Mouse (Mus musculus) stomach, embryonic 14.5 days (tissue): ENCODE measurements around the gene Cd27. TPM values are rescaled to one million over a fixed set of nuclear protein-coding genes. Genes with fewer than 3 reads are reported as not detected.

Source experiments
- ATAC-seq: fragments of 200-750 bp; cut with Nextera tagmentation; 2 replicates; pipeline ENCODE4 v1.8.0; 2017; ENCODE audit warnings: low read depth, moderate TSS enrichment; ENCODE audit not compliant: insufficient number of reproducible peaks, insufficient read depth, low FRiP score
- H3K27ac ChIP-seq: fragments of 300-500 bp; sonication (generic); 2 replicates; pipeline ENCODE4 v1.5.1; 2014; ENCODE audit warnings: mild to moderate bottlenecking, low read length, moderate library complexity, mixed read lengths
- H3K27me3 ChIP-seq: fragments of 300-500 bp; sonication (generic); 2 replicates; pipeline ENCODE4 v1.6.1; 2014; ENCODE audit warnings: low read length, control low read depth, mixed read lengths; ENCODE audit not compliant: control insufficient read depth, insufficient read depth
- H3K36me3 ChIP-seq: fragments of 300-500 bp; sonication (generic); 2 replicates; pipeline ENCODE4 v1.6.1; 2014; ENCODE audit warnings: mild to moderate bottlenecking, control low read depth, low read length, moderate library complexity, mixed read lengths; ENCODE audit not compliant: control insufficient read depth, insufficient read depth
- H3K4me1 ChIP-seq: fragments of 300-500 bp; sonication (generic); 2 replicates; pipeline ENCODE4 v1.6.1; 2014; ENCODE audit warnings: low read length, control low read depth, mixed read lengths; ENCODE audit not compliant: control insufficient read depth, insufficient read depth
- H3K4me2 ChIP-seq: fragments of 300-500 bp; sonication (generic); replicated peaks from 2 replicates; pipeline ENCODE4 v1.6.1; 2014; ENCODE audit warnings: low read depth, low read length, control low read depth
- H3K4me3 ChIP-seq: fragments of 300-500 bp; sonication (generic); 2 replicates; pipeline ENCODE4 v1.5.1; 2014; ENCODE audit warnings: low read depth, low read length, control low read depth
- H3K9ac ChIP-seq: fragments of 300-500 bp; sonication (generic); replicated peaks from 2 replicates; pipeline ENCODE4 v1.6.1; 2014; ENCODE audit warnings: low read depth, mild to moderate bottlenecking, control low read depth, low read length, moderate library complexity, mixed read lengths
- H3K9me3 ChIP-seq: fragments of 300-500 bp; sonication (generic); 2 replicates; pipeline ENCODE4 v1.6.1; 2016; ENCODE audit warnings: low read depth, low read length, control low read depth; ENCODE audit not compliant: control insufficient read depth
- WGBS: fragments of 180-500 bp; shearing (Covaris S2); extraction: QIAGEN DNeasy Blood & Tissue Kit; methylation state at CpG from one replicate; pipeline ENCODE4 v1.1.7; 2014; 5-methylcytosine and 5-hydroxymethylcytosine counted together
- polyA plus RNA-seq: library from polyadenylated mRNA; unstranded; fragments of >200 nt; fragmentation: Nextera tagmentation; extraction: Ambion mirVana; gene quantifications from 2 replicates; pipeline ENCODE4 v1.2.1, GENCODE M21; 2014

Gene Cd27
- polyA plus RNA-seq, 1 experiment from 2014 or later: 3.1 TPM

DNA sequence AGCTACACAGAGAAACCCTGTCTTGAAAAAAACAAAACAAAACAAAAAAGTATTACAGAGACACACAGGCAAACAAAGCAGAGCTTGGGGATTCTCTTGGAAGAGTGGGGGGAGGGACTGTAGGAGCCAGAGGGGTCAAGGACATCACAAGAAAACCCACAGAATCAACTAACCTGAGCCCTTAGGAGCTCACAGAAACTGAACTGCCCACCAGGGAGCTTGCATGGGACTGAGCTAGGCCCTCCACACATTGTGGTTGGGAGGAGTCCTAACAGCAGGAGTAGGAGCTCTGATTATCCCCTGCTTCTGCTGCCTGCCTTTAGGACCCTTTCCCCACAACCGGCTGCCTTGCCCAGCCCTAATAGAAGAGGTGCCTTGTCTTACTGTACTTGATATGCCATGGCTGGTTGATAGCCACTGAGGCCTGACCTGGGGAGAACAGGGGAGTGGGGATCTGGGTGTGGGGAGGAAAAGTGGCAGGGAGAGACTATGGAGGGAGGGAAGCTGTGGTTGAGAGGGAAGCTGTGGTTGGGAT, 41.2 kb downstream of the Cd27 start:
- Histone ChIP-seq H3K36me3 (peaks cover 16% of the 10 kb centered on the region; the same call in 1 of the 2 replicates), H3K9ac (no peak overlapping the region), H3K4me2 (no peak overlapping the region), H3K9me3 (no peaks in the 10 kb centered on the region), H3K27me3 (no peaks in the 10 kb centered on the region), H3K27ac (no peak overlapping the region), H3K4me1 (peaks cover 3% of the 10 kb centered on the region; the same call in 1 of the 2 replicates), H3K4me3 (no peak overlapping the region)
- WGBS: 39% methylated on average over 1 of the region's 1 CpGs
- no peak for ATAC-seq

DNA sequence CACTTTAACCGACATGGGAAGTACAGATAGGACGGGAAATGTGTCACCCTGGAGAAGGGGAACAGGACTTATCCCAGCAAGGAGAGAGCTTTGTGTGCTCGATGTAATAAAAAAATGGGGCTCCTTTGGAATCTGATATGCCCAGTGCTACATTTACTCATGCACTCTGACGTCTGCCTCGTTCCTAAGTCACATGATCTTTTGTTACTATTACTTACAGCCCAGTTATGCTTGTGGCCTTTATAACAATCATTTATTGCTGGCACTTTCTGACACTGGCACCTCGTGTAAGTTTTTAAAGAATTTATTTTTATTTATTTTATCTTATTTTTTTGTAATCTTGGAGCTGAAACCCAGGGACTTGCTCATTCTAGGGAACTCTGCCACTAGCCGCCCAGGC, 43.4 kb downstream of the Cd27 start:
- ATAC-seq: no peak
- H3K36me3 ChIP-seq: peaks cover 28% of the 10 kb centered on the region
- no peaks in the 10 kb centered on the region for H3K9me3 ChIP-seq
- no peak overlapping the region for H3K4me3 ChIP-seq
- H3K27ac ChIP-seq: no peak overlapping the region
- 55% methylated on average over 7 of the region's 7 CpGs for WGBS
- H3K9ac ChIP-seq: no peak overlapping the region
- H3K4me2 ChIP-seq: no peak overlapping the region
- peaks cover 3% of the 10 kb centered on the region; the same call in 1 of the 2 replicates for H3K4me1 ChIP-seq
- H3K27me3 ChIP-seq: no peaks in the 10 kb centered on the region

DNA sequence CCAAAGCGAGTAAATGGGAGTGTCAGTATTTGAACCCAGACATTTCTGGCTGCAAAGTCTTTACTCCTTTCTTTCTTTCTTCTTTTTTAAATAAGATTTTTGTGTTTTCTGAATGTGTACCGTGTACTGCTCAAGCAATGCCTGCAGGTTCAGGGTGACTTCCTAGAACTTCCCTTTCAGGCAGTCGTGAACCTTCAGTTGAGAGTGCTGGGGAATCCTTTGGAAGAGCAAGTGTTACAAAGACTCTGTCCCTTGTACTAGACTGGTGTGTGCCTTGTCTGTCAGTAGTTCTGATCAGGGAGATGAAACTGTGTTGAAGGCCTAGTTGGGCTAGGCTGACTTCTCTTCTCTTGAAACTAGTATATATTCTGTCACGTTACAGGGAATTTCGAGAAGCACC, 44.0 kb downstream of the Cd27 start:
- Histone ChIP-seq H3K4me1 (peaks cover 3% of the 10 kb centered on the region; the same call in 1 of the 2 replicates), H3K9me3 (no peaks in the 10 kb centered on the region), H3K4me2 (peak overlapping the region; percentile 94), H3K27me3 (no peaks in the 10 kb centered on the region), H3K9ac (peak overlapping the region; percentile 69), H3K27ac (peak overlapping the region; percentile 96), H3K4me3 (peak overlapping the region; percentile 55), H3K36me3 (peaks cover 32% of the 10 kb centered on the region)
- 37% methylated on average over 5 of the region's 5 CpGs for WGBS
- no peak for ATAC-seq

DNA sequence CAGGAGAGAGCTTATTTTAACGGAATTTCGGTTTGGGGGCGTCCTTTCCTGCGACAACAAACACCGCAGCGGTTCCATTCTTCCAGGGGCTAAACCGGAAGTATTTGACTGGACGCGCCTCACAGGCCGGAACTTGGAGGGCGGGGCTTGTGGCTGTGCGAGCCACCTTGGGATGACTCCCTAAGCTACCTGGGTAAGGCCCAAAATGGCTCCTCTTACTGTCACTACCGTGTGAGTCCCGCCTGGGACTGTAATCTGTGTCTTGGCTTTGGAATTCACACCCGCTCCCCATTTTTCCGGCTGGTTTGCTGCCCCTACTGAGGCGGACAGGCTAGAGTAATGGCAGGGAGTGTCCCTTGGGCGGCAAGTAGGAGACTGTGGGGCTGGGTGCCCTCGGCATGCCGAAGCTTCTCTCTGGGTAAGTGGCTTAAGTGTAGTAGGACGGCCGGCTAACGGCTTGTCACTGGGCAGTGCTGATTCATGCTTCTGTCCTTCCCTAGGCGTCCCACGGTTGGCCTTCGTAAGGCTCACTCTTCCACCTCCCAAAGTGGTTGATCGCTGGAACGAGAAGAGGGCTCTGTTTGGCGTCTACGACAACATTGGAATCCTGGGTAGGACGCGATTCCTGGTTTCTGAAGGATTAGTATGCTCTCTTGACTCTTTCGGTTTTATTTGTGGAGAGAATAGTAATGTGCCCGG, 44.6 kb downstream of the Cd27 start:
- Histone ChIP-seq H3K9me3 (no peaks in the 10 kb centered on the region), H3K27ac (peak overlapping the region; percentile 96), H3K4me1 (peaks cover 3% of the 10 kb centered on the region; the same call in 1 of the 2 replicates), H3K36me3 (peaks cover 39% of the 10 kb centered on the region), H3K4me3 (peak overlapping the region; percentile 55), H3K27me3 (no peaks in the 10 kb centered on the region), H3K9ac (peak overlapping the region; percentile 69), H3K4me2 (peak overlapping the region; percentile 94)
- WGBS: under 1% methylated on average over 34 of the region's 34 CpGs
- peak; percentile 92 for ATAC-seq

DNA sequence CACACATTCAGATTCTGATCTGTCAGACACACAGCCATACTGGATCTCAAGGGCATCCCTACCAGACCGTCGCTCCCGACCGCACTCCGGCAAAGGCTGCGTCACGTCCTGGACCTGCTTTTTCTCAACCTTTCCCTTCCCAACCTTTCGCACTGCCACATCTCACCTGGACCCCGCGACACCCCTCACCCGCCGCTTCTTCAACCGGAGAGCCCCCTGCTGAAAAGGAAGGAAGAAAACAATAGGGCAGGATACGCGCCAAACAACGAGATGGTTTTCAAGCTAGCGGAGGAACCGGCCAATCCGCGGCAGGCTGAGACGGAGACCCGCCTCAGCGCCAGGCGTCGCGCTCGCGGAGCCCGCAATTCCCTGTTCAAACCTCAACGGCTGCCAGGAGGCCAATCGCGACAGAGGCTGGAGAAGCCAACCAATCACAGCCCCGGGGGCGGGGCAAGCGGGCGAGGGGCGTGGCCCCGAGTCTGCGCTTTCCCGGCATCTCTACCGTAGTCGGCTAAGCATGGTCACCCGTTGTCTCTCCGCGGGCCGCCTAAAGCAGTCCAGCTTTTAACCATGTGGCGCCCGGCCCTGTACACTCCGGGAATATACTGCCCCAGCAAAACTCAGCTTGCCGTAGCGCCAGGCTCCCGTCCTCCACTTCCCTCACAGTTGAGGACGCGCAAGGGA, 45.3 kb downstream of the Cd27 start, which contains the start of the genes Ncapd2 and Mrpl51:
Gene Ncapd2, minus strand, starts transcription at position 370 of the 684 bp plus-strand sequence.
Gene Mrpl51, plus strand, starts transcription at position 470 of the 684 bp plus-strand sequence.
- Histone ChIP-seq H3K27me3 (no peaks in the 10 kb centered on the region), H3K4me1 (peaks cover 3% of the 10 kb centered on the region; the same call in 1 of the 2 replicates), H3K9ac (peak within 1 kb of the TSS; percentile 69), H3K27ac (peak within 1 kb of the TSS; percentile 96), H3K4me2 (peak within 1 kb of the TSS; percentile 94), H3K9me3 (no peaks in the 10 kb centered on the region), H3K4me3 (peak within 1 kb of the TSS; percentile 55), H3K36me3 (peaks cover 46% of the 10 kb centered on the region)
- ATAC-seq: peak; percentile 98
- WGBS: under 1% methylated on average over 54 of the region's 54 CpGs

DNA sequence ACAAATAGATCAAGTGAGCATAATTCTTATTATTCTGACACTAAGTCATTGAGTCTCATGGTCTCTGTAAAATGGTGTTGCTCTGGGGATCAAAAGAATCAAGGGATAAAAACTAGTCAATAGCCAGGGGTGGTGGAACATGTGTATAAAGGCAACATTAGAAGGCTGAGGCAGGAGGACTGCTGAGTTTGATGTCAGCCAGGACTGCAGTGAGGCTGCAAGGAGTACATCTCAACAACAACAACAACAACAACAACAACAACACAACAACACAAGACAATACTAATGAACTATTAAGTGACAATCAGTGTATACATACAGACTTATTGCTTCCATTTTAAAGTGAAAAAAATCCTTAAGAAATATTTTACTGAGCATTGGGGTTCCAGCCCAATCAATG, 46.0 kb downstream of the Cd27 start:
- Histone ChIP-seq H3K9ac (peak overlapping the region; percentile 56), H3K36me3 (peaks cover 53% of the 10 kb centered on the region)
- ATAC-seq: no peak

DNA sequence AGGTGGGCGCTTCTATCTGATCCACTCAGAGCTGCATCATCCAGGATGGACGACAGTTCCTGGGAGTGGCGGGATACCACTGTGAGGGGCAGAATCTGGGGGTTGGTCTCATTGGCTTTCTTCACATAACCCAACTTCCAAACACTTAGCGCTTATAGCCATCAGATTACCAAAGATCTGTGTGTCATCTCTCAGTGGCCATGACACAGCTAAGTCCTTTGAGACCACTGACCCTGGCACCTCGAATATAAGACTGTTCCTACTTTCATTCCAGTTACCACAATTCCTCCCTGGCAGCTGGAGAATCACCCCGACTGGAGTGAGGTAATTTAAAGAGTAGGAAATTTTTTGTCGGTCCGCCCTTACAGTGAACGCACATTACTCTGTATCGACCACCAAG, 50.6 kb downstream of the Cd27 start:
- H3K27me3 ChIP-seq: no peaks in the 10 kb centered on the region
- WGBS: 90% methylated on average over 10 of the region's 10 CpGs
- no peak overlapping the region for H3K4me2 ChIP-seq
- no peak overlapping the region for H3K9ac ChIP-seq
- H3K36me3 ChIP-seq: peaks cover 79% of the 10 kb centered on the region
- no peak for ATAC-seq
- H3K4me3 ChIP-seq: no peak overlapping the region
- no peaks in the 10 kb centered on the region for H3K4me1 ChIP-seq
- H3K27ac ChIP-seq: no peak overlapping the region
- H3K9me3 ChIP-seq: no peaks in the 10 kb centered on the region

More for the DNA sequence above, 46.0 kb downstream of the Cd27 start:
- Histone ChIP-seq H3K4me3 (peak overlapping the region; percentile 55), H3K4me1 (peaks cover 3% of the 10 kb centered on the region; the same call in 1 of the 2 replicates), H3K4me2 (peak overlapping the region; percentile 55), H3K27ac (peak overlapping the region; percentile 96), H3K27me3 (no peaks in the 10 kb centered on the region), H3K9me3 (no peaks in the 10 kb centered on the region)
